Mouse (Mus musculus) G1E-ER4 (cell line): ENCODE measurements around the gene Ppp2r3a. TPM values are rescaled to one million over a fixed set of nuclear protein-coding genes. Genes with fewer than 3 reads are reported as not detected.

Experiments
- GATA1 ChIP-seq: IDR thresholded peaks from one replicate; pipeline ENCODE4 v1.8.0; 2012; ENCODE audit warnings: low read length, inconsistent platforms
- polyA plus RNA-seq: library from polyadenylated mRNA; stranded (reverse); fragments of >175 nt; gene quantifications from 2 replicates; pipeline ENCODE4 v1.2.3, GENCODE M21; 2012

Gene Ppp2r3a
- polyA plus RNA-seq, 1 experiment = not detected

DNA sequence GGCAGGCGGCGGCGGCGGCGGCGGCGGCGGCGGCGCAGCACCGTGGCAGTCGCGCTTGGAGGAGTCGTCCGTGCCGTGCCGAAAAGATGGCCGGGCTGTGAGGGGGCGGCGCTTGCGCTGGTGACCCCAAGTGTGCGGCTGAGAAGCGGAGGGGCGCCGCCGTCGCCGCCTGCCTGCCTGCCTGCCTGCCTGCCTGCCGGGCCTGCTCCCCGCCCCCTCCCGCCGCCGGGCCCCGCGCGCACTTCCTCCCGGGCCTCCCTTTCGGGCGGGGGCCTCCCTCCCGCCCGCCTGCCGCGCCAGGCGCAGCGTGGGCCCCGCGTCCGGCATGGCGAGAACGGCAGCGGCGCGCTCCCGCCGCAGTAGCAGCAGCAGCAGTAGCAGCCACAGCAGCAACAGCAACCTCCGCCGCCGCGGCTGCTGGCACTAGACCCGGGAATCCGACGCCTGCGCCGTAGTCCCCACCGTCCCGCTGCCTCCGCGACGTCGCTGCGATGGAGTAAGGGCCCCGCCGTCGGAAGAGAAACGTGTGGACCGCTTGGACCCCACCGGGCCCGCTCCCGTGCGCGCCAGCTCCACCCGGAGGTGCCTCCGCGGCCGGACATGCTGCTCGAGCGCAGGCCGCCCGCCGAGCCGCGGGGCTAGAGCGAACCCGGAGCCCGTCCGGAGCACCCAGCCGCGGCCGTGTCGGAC lies 177.1 kb downstream of the Ppp2r3a start:
- no peak for TF ChIP-seq GATA1

DNA sequence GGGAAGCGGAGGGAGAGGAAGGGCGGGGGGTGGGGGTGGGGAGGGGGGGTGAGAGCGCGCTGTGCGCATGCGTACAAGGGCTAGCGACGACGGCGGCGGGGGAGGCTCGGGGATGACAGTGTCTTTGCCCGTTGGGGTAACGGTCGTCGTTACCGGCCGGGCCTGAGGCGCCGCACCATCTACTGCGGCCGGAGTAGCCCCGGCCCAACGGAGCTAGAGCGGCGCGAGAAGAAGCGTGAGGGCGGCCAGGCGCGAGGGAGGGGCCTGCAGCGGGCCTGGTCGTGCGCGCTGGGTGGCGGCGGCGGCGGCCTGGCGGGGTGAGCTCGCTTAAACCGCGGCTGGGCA lies 177.6 kb downstream of the Ppp2r3a start, which contains the start of gene Msl2:
Msl2 (plus strand) TSS at position 115 of the 345 bp plus-strand sequence.
- TF ChIP-seq GATA1 = no peak

DNA sequence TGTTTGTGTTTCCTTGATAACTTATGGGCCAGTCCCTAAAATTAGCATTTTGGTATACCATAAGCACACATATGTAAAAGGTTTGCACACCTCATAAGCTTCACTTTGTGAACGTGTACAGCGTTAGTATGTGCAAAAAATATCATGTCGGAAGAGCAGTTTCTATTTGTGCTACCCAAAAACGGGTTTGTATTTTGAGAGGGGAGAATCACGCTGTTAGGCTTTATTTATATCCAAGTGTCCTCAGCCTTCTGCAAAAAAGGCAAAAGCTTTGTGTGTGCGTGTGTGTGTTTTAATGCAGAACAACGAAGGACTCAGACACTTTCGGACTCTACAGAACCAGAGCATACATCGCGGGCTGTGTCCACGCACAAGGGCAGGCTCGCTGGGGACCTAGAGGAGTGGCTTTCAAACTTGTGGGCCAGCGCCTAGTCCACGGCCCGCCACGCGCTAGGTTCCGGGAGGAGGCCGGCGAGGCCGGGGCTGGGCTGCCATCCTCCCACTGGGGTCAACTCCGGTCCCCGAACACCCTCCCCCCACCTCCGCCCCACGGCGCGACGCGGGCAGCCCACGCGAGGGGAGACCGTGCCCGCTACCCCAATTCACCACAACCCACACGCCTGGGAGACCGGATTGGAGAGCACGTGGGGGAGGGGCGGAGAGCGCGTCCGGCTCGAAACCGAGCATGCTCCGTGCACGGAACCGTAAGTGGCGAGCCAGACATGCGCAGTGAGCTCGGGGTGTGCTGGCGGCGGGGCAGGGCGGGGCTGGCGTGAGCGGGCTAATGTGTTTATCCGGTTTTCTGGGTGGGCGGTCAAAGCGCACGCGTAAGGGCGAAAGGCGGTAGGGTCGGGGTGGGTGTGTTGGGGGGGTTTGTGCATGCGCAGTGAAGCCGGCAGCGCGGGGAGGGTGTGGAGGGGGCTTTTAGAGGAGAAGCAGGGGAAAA lies 178.3 kb downstream of the Ppp2r3a start:
- TF ChIP-seq GATA1 = no peak

DNA sequence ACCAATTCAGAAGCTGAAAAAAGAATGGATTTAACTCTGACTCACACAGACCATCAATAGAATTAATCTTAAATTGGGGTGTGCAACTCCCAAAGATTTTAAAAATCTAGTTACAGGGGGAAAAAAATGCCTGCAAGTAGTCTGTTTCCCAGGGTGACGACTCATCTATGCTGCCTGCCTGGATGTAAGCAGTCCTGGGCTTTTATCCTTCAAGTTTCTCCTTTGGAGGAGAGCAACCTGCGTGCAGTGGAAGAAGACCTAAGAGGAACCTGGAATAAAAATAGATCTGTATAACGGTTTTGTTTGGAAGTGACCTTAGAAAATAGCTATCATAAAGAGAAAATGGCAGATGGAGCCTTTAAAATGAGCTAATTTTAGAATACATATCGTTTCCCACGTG lies 179.1 kb downstream of the Ppp2r3a start:
- TF ChIP-seq GATA1 = no peak

DNA sequence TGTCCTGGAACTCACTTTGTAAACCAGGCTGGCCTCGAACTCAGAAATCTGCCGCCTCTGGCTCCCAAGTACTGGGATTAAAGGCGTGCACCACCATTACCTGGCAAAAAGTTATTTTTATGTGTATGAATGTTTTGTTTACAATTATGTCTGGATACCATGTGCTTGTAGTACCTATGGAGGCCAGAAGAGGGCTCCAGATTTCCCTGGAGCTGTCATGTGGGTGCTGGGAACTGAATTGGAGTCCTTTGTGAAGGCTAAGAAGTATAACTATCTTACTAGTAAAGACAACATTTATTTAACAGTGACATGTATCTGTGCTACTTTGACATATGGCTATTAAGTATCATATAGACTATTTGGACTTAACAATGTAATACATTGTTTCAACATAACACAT lies 181.8 kb downstream of the Ppp2r3a start:
- no peak for TF ChIP-seq GATA1

DNA sequence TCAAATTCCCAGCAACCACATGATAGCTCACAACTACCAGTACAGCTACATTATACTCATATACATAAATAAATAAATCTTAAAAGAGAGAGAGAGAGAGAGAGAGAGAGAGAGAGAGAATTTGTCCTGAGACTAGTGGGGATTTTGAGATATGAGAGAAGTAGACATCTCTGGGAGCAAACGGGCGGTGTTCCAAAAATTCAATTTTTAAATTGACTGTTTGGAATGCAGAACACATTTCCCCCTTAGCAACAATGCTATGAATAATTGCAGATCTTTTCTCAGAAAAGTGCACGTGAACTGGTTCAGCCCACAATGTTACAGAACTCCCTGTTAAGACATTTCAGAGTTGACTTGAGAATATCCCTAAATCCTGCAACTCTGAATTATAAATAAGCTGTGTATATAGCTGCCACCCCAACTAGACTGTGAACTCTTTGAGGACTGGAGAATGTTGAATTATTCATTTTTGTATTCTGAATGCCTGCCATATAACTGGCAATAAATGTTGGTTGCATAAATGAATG lies 186.5 kb downstream of the Ppp2r3a start:
- TF ChIP-seq GATA1 = no peak

DNA sequence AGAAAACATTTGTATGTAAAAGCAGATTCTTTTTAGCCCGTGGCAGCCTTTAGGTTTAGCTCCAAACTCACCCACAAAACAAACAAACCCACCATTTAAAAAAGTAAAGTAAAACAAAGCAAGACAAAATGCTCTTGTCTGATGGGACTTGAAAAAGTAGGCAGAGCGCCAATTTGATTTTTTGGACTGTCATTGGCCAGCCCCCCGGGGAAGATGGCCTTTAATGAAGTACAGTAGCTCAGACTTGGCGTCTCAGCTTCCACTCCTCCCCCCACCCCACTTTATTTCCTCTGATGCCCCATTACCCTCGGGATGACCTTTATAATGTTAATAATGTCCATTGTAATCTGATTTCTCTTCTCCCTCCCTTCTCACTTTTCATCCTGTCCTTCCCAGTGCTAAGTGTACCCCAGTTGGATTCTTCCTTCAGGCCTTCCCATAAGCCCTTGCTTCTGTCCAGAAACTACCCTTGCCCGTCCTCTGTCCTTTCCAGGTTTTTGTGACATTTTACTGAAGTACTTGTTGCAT lies 189.3 kb downstream of the Ppp2r3a start:
- TF ChIP-seq GATA1 = no peak

DNA sequence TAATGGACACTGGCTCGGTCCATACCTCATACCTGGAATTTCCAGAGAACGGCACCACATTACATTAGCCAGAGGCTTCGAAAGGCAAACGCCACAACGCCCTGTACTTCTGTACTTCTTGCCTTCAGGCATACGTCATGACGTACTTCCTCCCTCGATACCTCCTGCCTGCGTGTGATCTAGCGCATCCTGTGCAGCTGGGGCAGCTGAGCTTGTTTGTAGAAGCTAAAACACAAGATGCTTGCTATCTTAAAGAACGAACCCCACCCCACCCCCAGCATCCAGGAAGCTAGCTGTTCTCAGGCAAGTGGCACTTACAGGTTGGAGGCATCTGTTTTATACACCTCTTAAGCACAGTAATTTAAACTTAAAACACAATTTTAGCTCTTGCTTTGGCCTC lies 190.6 kb downstream of the Ppp2r3a start:
- TF ChIP-seq GATA1 = no peak

DNA sequence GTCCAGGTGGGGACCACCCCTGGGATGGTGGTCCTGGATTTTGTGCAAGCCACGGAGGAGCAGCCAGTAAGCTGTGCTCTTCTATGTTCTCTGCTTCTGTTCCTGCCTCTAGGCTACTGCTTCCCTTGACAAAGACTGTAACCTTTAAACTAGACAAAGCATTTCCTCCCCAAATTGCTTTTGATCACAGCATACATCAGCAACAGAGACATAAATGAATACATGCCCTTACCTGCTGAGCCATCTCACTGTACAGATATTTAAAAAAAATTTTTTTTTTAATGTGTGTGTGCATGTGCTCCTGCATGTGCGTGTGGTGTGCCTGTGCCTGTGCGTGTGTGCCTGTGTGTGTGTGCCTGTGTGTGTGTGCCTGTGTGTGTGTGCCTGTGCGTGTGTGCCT lies 194.4 kb downstream of the Ppp2r3a start:
- no peak for TF ChIP-seq GATA1

Other genes with a start within 250 kb of the Ppp2r3a start
- 37.5 and 42.8 TPM in 2 replicates for gene Pccb, start 216.9 kb downstream of the Ppp2r3a start, polyA plus RNA-seq
- 18.8 and 22.5 TPM in 2 replicates for gene Msl2, start 177.7 kb downstream of the Ppp2r3a start, polyA plus RNA-seq